Mouse (Mus musculus) layer of hippocampus, adult 2 months (tissue): ENCODE data around the gene Adam19. TPM values are rescaled to one million over a fixed set of nuclear protein-coding genes. Genes with fewer than 3 reads are reported as not detected.

Source experiments
- DNase-seq, 2 experiments: peaks; one replicate each; pipeline ENCODE4 v3.0.0; 2022; ENCODE audit warnings: low spot score in 2 of 2
- H3K27ac ChIP-seq: fragments of 200-600 bp; 2 replicates; pipeline ENCODE4 v1.8.1; 2022
- H3K4me3 ChIP-seq: fragments of 200-600 bp; 2 replicates; pipeline ENCODE4 v1.8.1; 2022; ENCODE audit warnings: mild to moderate bottlenecking
- CTCF ChIP-seq: fragments of 200-600 bp; conservative IDR thresholded peaks from 2 replicates; pipeline ENCODE4 v1.8.1; 2022; ENCODE audit warnings: antibody characterized with exemption, mild to moderate bottlenecking, moderate library complexity
- total RNA-seq, 2 experiments: library from RNA; stranded (reverse); gene quantifications; 2 replicates each; pipeline ENCODE4 v1.2.3; 2021

Gene Adam19
- total RNA-seq, 2 experiments from 2014 or later, result 11.3 to 12.6 TPM

DNA sequence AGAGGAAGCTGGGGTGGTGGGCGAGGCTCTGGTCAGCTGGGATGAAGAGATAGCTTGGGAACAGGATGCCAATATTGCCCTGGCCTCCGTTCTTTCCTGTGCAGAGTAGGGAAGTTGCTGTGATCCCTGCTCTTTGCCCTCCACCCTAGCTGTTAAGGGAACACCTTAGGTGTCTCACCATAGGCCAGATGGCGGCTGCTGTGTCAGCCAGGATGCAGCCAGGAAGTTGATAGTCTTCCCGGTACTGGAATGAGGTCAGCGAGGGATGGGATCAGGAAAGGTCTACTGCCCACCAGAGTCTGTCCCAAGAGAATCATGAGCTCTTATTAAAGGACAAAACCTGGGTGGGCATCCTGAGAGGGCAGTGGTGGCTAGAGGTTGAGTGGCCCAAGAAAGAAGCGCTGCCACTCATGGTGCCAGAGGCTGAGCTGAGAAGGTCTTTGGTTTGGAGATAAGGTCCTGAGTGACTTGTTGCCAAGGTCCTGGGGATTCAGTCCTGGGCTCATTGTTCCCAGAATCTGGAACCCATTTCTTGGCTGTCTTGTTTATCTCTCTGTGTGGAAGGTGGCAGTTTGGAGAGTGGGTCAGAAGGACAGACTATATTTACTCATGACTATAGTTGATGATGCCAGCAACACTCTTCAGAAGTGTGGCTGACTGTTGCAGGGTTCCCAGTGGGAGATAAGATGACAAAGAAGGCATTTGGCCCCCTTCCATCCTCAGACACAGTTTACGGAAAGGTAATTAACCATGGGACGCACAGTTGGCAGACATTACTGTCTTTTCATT, 54.6 kb downstream of the Adam19 start:
- no peak for DNase-seq
- no peak overlapping the region for H3K4me3 ChIP-seq
- no peak for TF ChIP-seq CTCF
- H3K27ac ChIP-seq, result no peak overlapping the region

DNA sequence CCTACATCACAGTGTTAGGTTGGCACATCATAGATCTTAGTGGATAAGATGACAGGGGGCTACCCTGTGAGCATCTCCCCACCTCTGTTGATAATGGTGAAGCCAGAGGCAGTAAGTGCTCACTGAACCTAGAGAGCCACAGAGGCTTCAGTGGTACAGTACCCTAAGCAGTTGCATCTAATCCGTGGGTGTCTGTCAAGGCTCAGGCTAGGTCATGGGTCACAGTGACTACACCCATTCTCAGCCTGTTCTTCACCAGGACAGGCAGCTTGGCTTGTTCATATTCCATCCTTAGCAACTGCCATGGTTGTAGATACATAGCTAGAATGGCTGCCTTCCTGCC, 55.1 kb downstream of the Adam19 start:
- TF ChIP-seq CTCF, result no peak
- no peak overlapping the region for H3K4me3 ChIP-seq
- H3K27ac ChIP-seq, result no peak overlapping the region
- DNase-seq, result no peak

DNA sequence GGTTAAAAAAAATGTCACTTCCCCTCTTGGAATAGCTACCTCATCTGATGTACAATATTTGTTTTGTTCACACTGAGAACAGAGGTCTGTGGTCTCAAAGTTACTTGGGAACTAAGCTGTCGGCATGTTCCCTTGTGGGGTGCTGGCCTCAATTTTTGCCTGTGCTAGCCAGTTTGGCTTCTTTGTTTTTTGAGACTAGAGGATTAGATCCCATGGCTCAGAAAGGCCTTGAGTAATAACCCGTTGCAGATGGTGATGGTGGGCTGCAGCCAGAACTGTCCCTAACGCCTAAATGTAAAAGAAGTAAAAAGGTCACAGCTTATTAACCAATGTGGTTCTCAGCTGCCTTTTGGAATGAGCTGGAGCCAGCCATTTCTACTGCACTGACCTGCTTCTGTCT, 57.4 kb downstream of the Adam19 start:
- no peak for TF ChIP-seq CTCF
- Histone ChIP-seq H3K4me3 (no peak overlapping the region), H3K27ac (no peak overlapping the region)
- DNase-seq, result no peak

DNA sequence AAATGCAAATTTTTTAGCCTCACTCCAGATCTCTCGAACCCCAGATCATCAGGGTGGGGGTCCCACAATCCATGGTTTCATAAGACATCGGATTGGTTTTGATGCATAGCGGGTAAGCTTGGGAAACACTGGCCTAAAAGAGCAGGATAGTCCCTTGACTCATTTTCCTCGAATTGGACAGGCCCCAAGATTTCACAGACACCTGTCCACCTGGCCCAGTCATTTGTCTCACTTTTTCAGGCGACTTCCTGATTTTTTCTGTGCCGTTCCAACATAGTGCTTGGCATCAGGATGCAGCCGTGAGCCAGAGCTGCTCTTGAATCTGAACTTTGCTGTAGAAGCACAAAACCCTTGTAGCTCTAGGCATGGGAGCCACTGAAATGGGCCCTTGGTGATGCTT, 58.4 kb downstream of the Adam19 start:
- DNase-seq, result no peak
- TF ChIP-seq CTCF, result no peak
- no peak overlapping the region for H3K4me3 ChIP-seq

GRCm38 (mm10) chr11:46115011-46115410, 59.2 kb downstream of the Adam19 start:
- no peak for TF ChIP-seq CTCF
- no peak for DNase-seq
- Histone ChIP-seq H3K27ac (no peak overlapping the region), H3K4me3 (no peak overlapping the region)

More for the DNA sequence above, 58.4 kb downstream of the Adam19 start:
- no peak overlapping the region for H3K27ac ChIP-seq

DNA sequence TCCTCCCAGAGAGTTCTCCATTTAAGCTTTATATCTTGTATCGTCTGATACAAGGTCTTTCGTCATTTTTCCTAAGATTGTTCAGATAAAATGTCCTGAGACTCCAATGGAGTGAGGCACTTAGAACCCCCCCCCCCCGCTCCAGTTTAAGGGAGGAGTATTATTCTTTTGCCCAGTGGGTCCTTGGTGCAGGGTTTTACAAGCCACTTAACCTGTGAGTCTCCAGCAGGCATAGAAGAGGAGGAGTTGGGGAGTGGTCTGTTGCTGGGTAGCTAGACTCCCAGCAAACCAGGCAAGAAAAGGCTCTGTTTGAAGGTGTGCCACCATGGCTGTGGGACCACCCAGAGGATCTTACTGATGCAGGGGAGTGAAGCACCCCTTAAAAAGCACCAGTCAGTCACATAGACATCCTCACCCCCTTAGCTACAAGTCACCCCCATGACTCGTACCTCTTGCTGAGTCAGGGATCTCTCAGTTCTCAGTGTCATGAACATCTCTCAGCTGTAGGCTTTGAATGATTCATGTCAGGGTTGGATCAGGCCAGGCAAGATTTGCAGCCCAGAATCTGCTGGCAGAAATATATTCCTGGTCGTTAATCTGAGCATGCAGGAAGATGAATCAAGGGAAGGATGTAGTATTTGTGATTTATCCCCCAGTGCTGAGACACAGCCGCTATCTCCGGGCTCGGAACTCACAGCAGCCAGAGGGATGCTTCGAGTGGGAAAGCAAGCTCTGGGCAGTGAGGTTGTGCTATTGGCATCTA, 59.8 kb downstream of the Adam19 start:
- Histone ChIP-seq H3K27ac (no peak overlapping the region), H3K4me3 (no peak overlapping the region)
- no peak for TF ChIP-seq CTCF

GRCm38 (mm10) chr11:46116510-46116909, 60.7 kb downstream of the Adam19 start:
- no peak overlapping the region for H3K4me3 ChIP-seq
- no peak for DNase-seq
- H3K27ac ChIP-seq, result no peak overlapping the region
- no peak for TF ChIP-seq CTCF

More for the DNA sequence above, 59.8 kb downstream of the Adam19 start:
- no peak for DNase-seq

GRCm38 (mm10) chr11:46119624-46120023, 63.8 kb downstream of the Adam19 start:
- no peak overlapping the region for H3K27ac ChIP-seq
- no peak for TF ChIP-seq CTCF
- no peak overlapping the region for H3K4me3 ChIP-seq
- DNase-seq, result no peak

GRCm38 (mm10) chr11:46120084-46120483, 64.3 kb downstream of the Adam19 start:
- H3K4me3 ChIP-seq, result no peak overlapping the region
- H3K27ac ChIP-seq, result no peak overlapping the region
- DNase-seq, result no peak
- no peak for TF ChIP-seq CTCF

- no peak for TF ChIP-seq CTCF
- DNase-seq, result no peak
- no peak overlapping the region for H3K27ac ChIP-seq
- no peak overlapping the region for H3K4me3 ChIP-seq
Observed at GRCm38 (mm10) chr11:46121666-46122065, 65.9 kb downstream of the Adam19 start.

DNA sequence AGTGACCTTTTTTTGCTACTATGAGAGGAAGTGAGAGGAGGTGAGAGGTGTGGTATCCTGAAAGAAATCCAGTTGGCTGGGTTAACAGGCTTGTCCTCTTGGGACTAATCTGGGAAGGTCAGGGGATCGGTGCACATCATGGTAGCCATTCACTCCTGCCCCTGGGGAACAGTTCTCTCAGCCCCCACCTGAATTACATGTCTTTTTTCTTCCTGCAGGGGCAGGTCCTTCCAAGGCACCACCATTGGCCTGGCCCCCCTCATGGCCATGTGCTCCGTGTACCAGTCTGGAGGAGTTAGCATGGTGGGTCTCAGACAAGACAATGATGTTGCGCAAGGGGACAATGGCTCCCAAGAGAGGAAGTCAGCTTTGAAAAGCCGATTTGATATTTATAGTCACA, 67.1 kb downstream of the Adam19 start:
- H3K4me3 ChIP-seq, result no peak overlapping the region
- TF ChIP-seq CTCF, result no peak
- DNase-seq, result no peak
- H3K27ac ChIP-seq, result no peak overlapping the region

DNA sequence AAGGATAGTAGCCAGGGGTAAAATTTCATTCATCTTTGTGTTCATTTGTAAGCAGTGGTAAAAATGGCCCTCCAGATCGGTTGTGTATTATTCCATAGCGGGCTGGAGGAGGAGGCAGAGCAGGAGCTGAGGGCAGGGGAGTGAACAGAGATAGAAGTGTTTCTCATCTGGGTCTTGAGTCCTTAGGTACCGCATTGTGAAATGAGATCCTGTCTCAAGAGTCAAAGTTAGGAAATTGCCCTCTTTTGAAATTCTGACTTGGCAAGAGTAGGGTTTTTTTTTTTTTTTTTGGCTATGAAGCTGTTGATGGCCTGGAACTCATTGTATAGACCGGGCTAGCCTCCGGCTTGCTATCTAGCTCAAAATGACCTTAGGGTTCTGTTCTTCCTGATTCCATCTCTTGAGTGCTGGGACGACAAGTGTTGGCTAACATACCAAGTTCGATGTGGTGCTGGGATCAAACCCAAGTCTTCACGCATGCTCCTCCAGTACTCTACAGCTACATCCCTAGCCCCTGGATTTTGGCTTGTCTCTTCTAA, 67.6 kb downstream of the Adam19 start:
- Histone ChIP-seq H3K27ac (no peak overlapping the region), H3K4me3 (no peak overlapping the region)
- no peak for TF ChIP-seq CTCF
- no peak for DNase-seq

DNA sequence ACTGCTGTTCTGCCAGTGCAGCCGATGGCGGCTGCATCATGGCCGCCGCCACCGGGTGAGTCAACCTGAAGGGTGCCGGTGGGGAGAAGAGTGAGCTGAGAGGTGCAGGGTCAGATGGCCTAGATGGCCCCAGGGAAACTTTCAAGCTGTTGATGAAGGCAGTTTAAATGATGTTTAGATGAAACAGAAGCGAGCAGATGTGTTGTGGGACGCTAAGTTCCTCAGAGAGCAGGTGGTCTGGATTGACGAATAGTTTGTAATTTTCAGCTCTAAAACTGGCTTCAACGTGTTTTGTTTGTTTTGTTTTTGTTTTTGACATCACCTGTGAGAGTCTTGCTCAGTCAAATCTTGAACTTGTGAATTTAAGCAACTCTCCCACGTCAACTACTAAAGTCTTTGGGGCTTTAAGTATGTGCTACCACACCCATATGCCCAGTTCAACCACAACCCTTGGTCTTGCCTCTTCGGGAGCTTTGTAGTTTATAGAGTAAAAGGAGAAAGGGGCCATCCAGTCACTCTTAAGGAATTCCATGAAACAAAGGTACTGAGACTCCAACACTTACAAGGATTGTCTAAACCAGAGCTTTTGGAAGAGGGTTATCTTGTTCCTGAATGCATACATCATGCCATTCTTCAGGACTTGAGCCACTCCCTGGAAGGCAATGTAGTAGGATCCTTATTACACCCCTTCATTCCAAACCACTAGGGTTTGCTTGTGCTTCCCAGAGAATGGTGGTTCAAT, 69.5 kb downstream of the Adam19 start:
- Histone ChIP-seq H3K27ac (no peak overlapping the region), H3K4me3 (no peak overlapping the region)
- TF ChIP-seq CTCF, result no peak
- no peak for DNase-seq
